Mouse (Mus musculus): ENCODE data around the gene Efcab5.

- TF ChIP-seq CTCF (IDR thresholded peaks at IDR 0.05) (no peak), EP300 (IDR thresholded peaks at IDR 0.05; ENCODE audit: insufficient read depth, low read depth, low read length) (no peak), POLR2A (IDR thresholded peaks at IDR 0.05; ENCODE audit: insufficient read depth, low read depth, low read length) (no peak)
Observed at GRCm38 (mm10) chr11:77084001-77084682, 104.6 kb downstream of the Efcab5 start.
